Comparison of ENCODE assay signal across 19 mouse cellular contexts in genomic region chr14:25394931-25395330, GRCm38 (mm10).
DNase-seq lines count a peak whose midpoint lies in the region; ATAC-seq lines count a peak whose summit lies in the region.
"Had no signal": no experiment of that assay in that cellular context is flagged by ENCODE, and none has a peak within 500 bp of the region (broad histone marks: within the 10 kb centered on the region; RNA-seq: fewer than 3 reads in every experiment).

No protein-coding gene starts in this region.

- no peaks in the 10 kb centered on the region for H3K36me3 ChIP-seq in forebrain, embryonic 14.5 days (ENCODE audit: control insufficient read depth, insufficient read depth, low read length)
- H3K36me3 ChIP-seq in forebrain, embryonic 16.5 days (ENCODE audit: control insufficient read depth, insufficient read depth) = no peaks in the 10 kb centered on the region
- no peaks in the 10 kb centered on the region for H3K36me3 ChIP-seq in midbrain, embryonic 10.5 days
- no peaks in the 10 kb centered on the region for H3K36me3 ChIP-seq in midbrain, embryonic 16.5 days (ENCODE audit: control insufficient read depth, insufficient read depth, low read length)
- H3K36me3 ChIP-seq: hindbrain, embryonic 13.5 days; midbrain, embryonic 12.5 days had no signal

- H3K4me3 ChIP-seq in forebrain, embryonic 14.5 days (ENCODE audit: low read depth, low read length) = no peak overlapping the region
- no peak overlapping the region for H3K4me3 ChIP-seq in forebrain, embryonic 16.5 days (replicated peaks; ENCODE audit: low read length)
- no peak overlapping the region for H3K4me3 ChIP-seq in midbrain, embryonic 10.5 days
- H3K4me3 ChIP-seq in midbrain, embryonic 16.5 days (ENCODE audit: low read depth, low read length) = no peak overlapping the region
- H3K4me3 ChIP-seq: hindbrain, embryonic 13.5 days; midbrain, embryonic 12.5 days had no signal

- no peak overlapping the region for H3K9ac ChIP-seq in forebrain, embryonic 14.5 days (ENCODE audit: low read length)
- H3K9ac ChIP-seq in forebrain, embryonic 16.5 days (replicated peaks; ENCODE audit: low read depth, low read length) = no peak overlapping the region; the same call in 1 of the 2 replicates
- no peak overlapping the region for H3K9ac ChIP-seq in midbrain, embryonic 16.5 days (ENCODE audit: low read depth, low read length)
- H3K9ac ChIP-seq: hindbrain, embryonic 13.5 days; liver, postnatal 0 days; midbrain, embryonic 12.5 days had no signal

- no peak for ATAC-seq in forebrain, embryonic 14.5 days
- ATAC-seq in forebrain, embryonic 16.5 days = no peak
- ATAC-seq in midbrain, embryonic 16.5 days = no peak
- ATAC-seq: intestine, embryonic 16.5 days; liver, postnatal 0 days had no signal

- WGBS in forebrain, embryonic 14.5 days = 40% methylated on average over 6 of the region's 6 CpGs
- 27% methylated on average over 6 of the region's 6 CpGs for WGBS in forebrain, embryonic 16.5 days
- 80% methylated on average over 6 of the region's 6 CpGs for WGBS in midbrain, embryonic 10.5 days
- WGBS in midbrain, embryonic 16.5 days = 51% methylated on average over 6 of the region's 6 CpGs

- H3K27me3 ChIP-seq in forebrain, embryonic 14.5 days (replicated peaks; ENCODE audit: control insufficient read depth, insufficient read depth, low read length) = no peaks in the 10 kb centered on the region
- no peaks in the 10 kb centered on the region for H3K27me3 ChIP-seq in forebrain, embryonic 16.5 days (replicated peaks; ENCODE audit: control insufficient read depth, insufficient read depth, low read length)
- peaks cover 27% of the 10 kb centered on the region for H3K27me3 ChIP-seq in midbrain, embryonic 10.5 days (ENCODE audit: low read depth, poor library complexity, severe bottlenecking)
- no peaks in the 10 kb centered on the region for H3K27me3 ChIP-seq in midbrain, embryonic 16.5 days (ENCODE audit: control insufficient read depth, insufficient read depth, low read depth, low read length)
- H3K27me3 ChIP-seq: hindbrain, embryonic 13.5 days had no signal

- intact Hi-C loops in heart, postnatal 10 days (cut with DNase I) = loop anchor here (5.0 kb wide), 1 partner anchor 57 kb away; no protein-coding TSS in a partner anchor

- H3K9me3 ChIP-seq in forebrain, embryonic 14.5 days (replicated peaks; ENCODE audit: control insufficient read depth, low read length) = no peaks in the 10 kb centered on the region
- no peaks in the 10 kb centered on the region for H3K9me3 ChIP-seq in forebrain, embryonic 16.5 days (ENCODE audit: control insufficient read depth, low read length)
- no peaks in the 10 kb centered on the region for H3K9me3 ChIP-seq in midbrain, embryonic 10.5 days (replicated peaks)
- no peaks in the 10 kb centered on the region for H3K9me3 ChIP-seq in midbrain, embryonic 16.5 days (replicated peaks; ENCODE audit: control insufficient read depth, low read length, poor library complexity, severe bottlenecking)
- H3K9me3 ChIP-seq: hindbrain, embryonic 13.5 days; midbrain, embryonic 12.5 days had no signal

- H3K27ac ChIP-seq in forebrain, embryonic 14.5 days (ENCODE audit: low read depth, low read length) = 0 out of 2 replicates have a peak overlapping the region, but pooled peaks have one; percentile 9
- no peak overlapping the region for H3K27ac ChIP-seq in forebrain, embryonic 16.5 days (ENCODE audit: low read length)
- H3K27ac ChIP-seq in midbrain, embryonic 10.5 days (replicated peaks) = peak overlapping the region; percentile 92
- no peak overlapping the region for H3K27ac ChIP-seq in midbrain, embryonic 16.5 days (ENCODE audit: low read length)
- H3K27ac ChIP-seq: hindbrain, embryonic 13.5 days; kidney, postnatal 0 days; midbrain, embryonic 12.5 days had no signal

- H3K4me2 ChIP-seq in forebrain, embryonic 14.5 days (ENCODE audit: low read length) = no peak overlapping the region
- H3K4me2 ChIP-seq in forebrain, embryonic 16.5 days (ENCODE audit: low read length) = no peak overlapping the region
- no peak overlapping the region for H3K4me2 ChIP-seq in midbrain, embryonic 16.5 days (ENCODE audit: low read length)
- H3K4me2 ChIP-seq: hindbrain, embryonic 13.5 days; midbrain, embryonic 12.5 days had no signal

- DNase-seq in forebrain, embryonic 14.5 days (ENCODE audit: low spot score) = peak; percentile 36
- no peak for DNase-seq in midbrain, embryonic 10.5 days (ENCODE audit: low spot score)
- peak; percentile 60 to 67 for DNase-seq in heart, postnatal 10 days
- peak; percentile 77 for DNase-seq in retina, postnatal 1 day
- DNase-seq in layer of hippocampus, postnatal 14 days (ENCODE audit: low spot score in 2 of 2) = no peak
- DNase-seq in layer of hippocampus, adult 8-10 months (ENCODE audit: low spot score in 2 of 2) = no peak
- DNase-seq: adrenal gland, postnatal 25 days; B cell, adult 2 months; cerebellum, adult 9-10 months; layer of hippocampus, adult 9-11 months; liver, postnatal 0 days; lung, postnatal 36 days; right cerebral cortex, postnatal 14 days had no signal

- peaks cover 24% of the 10 kb centered on the region for H3K4me1 ChIP-seq in forebrain, embryonic 14.5 days (ENCODE audit: control insufficient read depth, insufficient read depth, low read length)
- peaks cover 22% of the 10 kb centered on the region for H3K4me1 ChIP-seq in forebrain, embryonic 16.5 days (replicated peaks; ENCODE audit: control insufficient read depth, insufficient read depth, low read length)
- peaks cover 65% of the 10 kb centered on the region for H3K4me1 ChIP-seq in midbrain, embryonic 10.5 days
- peaks cover 20% of the 10 kb centered on the region for H3K4me1 ChIP-seq in midbrain, embryonic 16.5 days (ENCODE audit: control insufficient read depth, insufficient read depth, low read length)

Comparison
In these comparisons a context has a peak if more than half of its experiments do, and no peak if none do; other contexts are left out.
1. H3K27ac ChIP-seq: peak in forebrain, embryonic 14.5 days (single experiment) and midbrain, embryonic 10.5 days (single experiment); none in forebrain, embryonic 16.5 days (single experiment) and midbrain, embryonic 16.5 days (single experiment).
2. DNase-seq: peak in forebrain, embryonic 14.5 days (single experiment), heart, postnatal 10 days (2 of 2) and retina, postnatal 1 day (single experiment); none in midbrain, embryonic 10.5 days (single experiment), layer of hippocampus, postnatal 14 days (0 of 2) and layer of hippocampus, adult 8-10 months (0 of 2).